Mouse (Mus musculus): ENCODE results near the gene Psmb9. TPM values are rescaled to one million over a fixed set of nuclear protein-coding genes. Genes with fewer than 3 reads are reported as not detected.

Psmb9 gene
- polyA plus RNA-seq, 1 experiment from 2014 or later, result 4.4 TPM

- ATAC-seq (ENCODE audit: insufficient number of reproducible peaks, insufficient read depth, low FRiP score, low read depth), result no peak
- Histone ChIP-seq H3K36me3 (ENCODE audit: control insufficient read depth, insufficient read depth, low read length) (no peaks in the 10 kb centered on the region), H3K9ac (replicated peaks; ENCODE audit: low read depth, low read length) (no peak overlapping the region), H3K4me1 (ENCODE audit: control insufficient read depth, insufficient read depth, low read length) (no peaks in the 10 kb centered on the region), H3K27me3 (ENCODE audit: control insufficient read depth, insufficient read depth, low read length) (peaks cover 22% of the 10 kb centered on the region), H3K4me3 (ENCODE audit: low read depth, low read length) (no peak overlapping the region), H3K9me3 (ENCODE audit: control insufficient read depth, low read depth, low read length) (no peaks in the 10 kb centered on the region), H3K4me2 (replicated peaks; ENCODE audit: low read depth, low read length) (no peak overlapping the region), H3K27ac (ENCODE audit: low read length) (no peak overlapping the region)
- WGBS, result 70% methylated on average over 3 of the region's 3 CpGs
These were observed 23.0 kb upstream of the Psmb9 start for GRCm38 (mm10) chr17:34210599-34210998.

GRCm38 (mm10) chr17:34209680-34210079, 22.1 kb upstream of the Psmb9 start:
- no peak overlapping the region for H3K4me3 ChIP-seq (ENCODE audit: low read depth, low read length)
- no peak overlapping the region for H3K9ac ChIP-seq (replicated peaks; ENCODE audit: low read depth, low read length)
- WGBS, result 38% methylated on average over 3 of the region's 3 CpGs
- H3K4me1 ChIP-seq (ENCODE audit: control insufficient read depth, insufficient read depth, low read length), result 0 out of 2 replicates have a peak, but pooled peaks cover 7% of the 10 kb centered on the region
- ATAC-seq (ENCODE audit: insufficient number of reproducible peaks, insufficient read depth, low FRiP score, low read depth), result no peak
- H3K27me3 ChIP-seq (ENCODE audit: control insufficient read depth, insufficient read depth, low read length), result peaks cover 22% of the 10 kb centered on the region
- H3K36me3 ChIP-seq (ENCODE audit: control insufficient read depth, insufficient read depth, low read length), result no peaks in the 10 kb centered on the region
- H3K4me2 ChIP-seq (replicated peaks; ENCODE audit: low read depth, low read length), result no peak overlapping the region
- H3K27ac ChIP-seq (ENCODE audit: low read length), result no peak overlapping the region
- no peaks in the 10 kb centered on the region for H3K9me3 ChIP-seq (ENCODE audit: control insufficient read depth, low read depth, low read length)

DNA sequence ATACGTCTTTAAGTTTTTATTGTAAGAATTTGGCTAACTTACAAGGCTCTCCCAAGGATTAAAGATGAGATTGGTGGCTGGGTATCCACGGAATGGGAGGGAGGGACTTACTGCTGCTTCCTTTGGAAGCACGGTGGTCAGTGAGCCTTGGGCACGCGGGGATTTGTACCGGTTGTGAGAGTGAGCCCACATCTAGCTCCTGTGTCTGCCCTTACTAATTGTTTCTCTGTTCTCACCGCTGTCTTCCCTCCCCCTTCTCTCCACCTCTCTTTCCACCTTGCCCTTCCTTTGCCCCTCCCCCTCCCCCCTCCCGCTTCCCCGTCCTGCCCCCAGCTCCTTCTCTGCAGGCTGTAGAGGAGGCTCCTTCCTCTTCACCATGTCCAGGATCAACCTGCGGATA, 20.9 kb upstream of the Psmb9 start:
- H3K27ac ChIP-seq (ENCODE audit: low read length), result no peak overlapping the region
- WGBS, result 19% methylated on average over 10 of the region's 10 CpGs
- H3K9ac ChIP-seq (replicated peaks; ENCODE audit: low read depth, low read length), result no peak overlapping the region
- ATAC-seq (ENCODE audit: insufficient number of reproducible peaks, insufficient read depth, low FRiP score, low read depth), result no peak
- H3K4me2 ChIP-seq (replicated peaks; ENCODE audit: low read depth, low read length), result no peak overlapping the region
- no peaks in the 10 kb centered on the region for H3K9me3 ChIP-seq (ENCODE audit: control insufficient read depth, low read depth, low read length)
- H3K4me3 ChIP-seq (ENCODE audit: low read depth, low read length), result no peak overlapping the region
- peaks cover 13% of the 10 kb centered on the region for H3K27me3 ChIP-seq (ENCODE audit: control insufficient read depth, insufficient read depth, low read length)
- no peaks in the 10 kb centered on the region for H3K36me3 ChIP-seq (ENCODE audit: control insufficient read depth, insufficient read depth, low read length)
- 0 out of 2 replicates have a peak, but pooled peaks cover 7% of the 10 kb centered on the region for H3K4me1 ChIP-seq (ENCODE audit: control insufficient read depth, insufficient read depth, low read length)

DNA sequence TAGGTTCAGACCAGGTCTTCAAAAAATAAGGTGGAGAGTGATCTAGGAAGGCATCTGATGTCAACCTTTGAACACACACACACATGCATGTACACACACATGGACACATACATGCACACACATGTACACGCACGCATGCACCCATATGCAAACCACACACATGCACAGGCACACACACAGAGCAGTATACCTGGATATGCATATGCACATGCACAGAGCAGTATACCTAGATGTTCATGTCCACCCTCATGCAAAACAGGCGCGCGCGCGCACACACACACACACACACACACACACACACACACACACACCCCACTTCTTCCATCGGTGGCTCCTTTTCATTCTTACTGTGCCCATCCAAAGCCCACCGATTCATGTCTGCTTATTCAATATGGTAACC, 20.3 kb upstream of the Psmb9 start:
- no peak overlapping the region for H3K9ac ChIP-seq (replicated peaks; ENCODE audit: low read depth, low read length)
- H3K36me3 ChIP-seq (ENCODE audit: control insufficient read depth, insufficient read depth, low read length), result no peaks in the 10 kb centered on the region
- H3K4me1 ChIP-seq (ENCODE audit: control insufficient read depth, insufficient read depth, low read length), result 0 out of 2 replicates have a peak, but pooled peaks cover 7% of the 10 kb centered on the region
- no peaks in the 10 kb centered on the region for H3K9me3 ChIP-seq (ENCODE audit: control insufficient read depth, low read depth, low read length)
- H3K4me2 ChIP-seq (replicated peaks; ENCODE audit: low read depth, low read length), result no peak overlapping the region
- H3K4me3 ChIP-seq (ENCODE audit: low read depth, low read length), result no peak overlapping the region
- ATAC-seq (ENCODE audit: insufficient number of reproducible peaks, insufficient read depth, low FRiP score, low read depth), result no peak
- no peak overlapping the region for H3K27ac ChIP-seq (ENCODE audit: low read length)
- H3K27me3 ChIP-seq (ENCODE audit: control insufficient read depth, insufficient read depth, low read length), result peaks cover 10% of the 10 kb centered on the region
- WGBS, result 97% methylated on average over 9 of the region's 9 CpGs

- H3K4me1 ChIP-seq (ENCODE audit: control insufficient read depth, insufficient read depth, low read length), result 0 out of 2 replicates have a peak, but pooled peaks cover 7% of the 10 kb centered on the region
- 69% methylated on average over 3 of the region's 3 CpGs for WGBS
- H3K36me3 ChIP-seq (ENCODE audit: control insufficient read depth, insufficient read depth, low read length), result no peaks in the 10 kb centered on the region
- H3K27ac ChIP-seq (ENCODE audit: low read length), result no peak overlapping the region
- no peaks in the 10 kb centered on the region for H3K9me3 ChIP-seq (ENCODE audit: control insufficient read depth, low read depth, low read length)
- peaks cover 10% of the 10 kb centered on the region for H3K27me3 ChIP-seq (ENCODE audit: control insufficient read depth, insufficient read depth, low read length)
- H3K9ac ChIP-seq (replicated peaks; ENCODE audit: low read depth, low read length), result no peak overlapping the region
- no peak for ATAC-seq (ENCODE audit: insufficient number of reproducible peaks, insufficient read depth, low FRiP score, low read depth)
- no peak overlapping the region for H3K4me2 ChIP-seq (replicated peaks; ENCODE audit: low read depth, low read length)
- no peak overlapping the region for H3K4me3 ChIP-seq (ENCODE audit: low read depth, low read length)
These were observed 19.9 kb upstream of the Psmb9 start for GRCm38 (mm10) chr17:34207456-34207855.

DNA sequence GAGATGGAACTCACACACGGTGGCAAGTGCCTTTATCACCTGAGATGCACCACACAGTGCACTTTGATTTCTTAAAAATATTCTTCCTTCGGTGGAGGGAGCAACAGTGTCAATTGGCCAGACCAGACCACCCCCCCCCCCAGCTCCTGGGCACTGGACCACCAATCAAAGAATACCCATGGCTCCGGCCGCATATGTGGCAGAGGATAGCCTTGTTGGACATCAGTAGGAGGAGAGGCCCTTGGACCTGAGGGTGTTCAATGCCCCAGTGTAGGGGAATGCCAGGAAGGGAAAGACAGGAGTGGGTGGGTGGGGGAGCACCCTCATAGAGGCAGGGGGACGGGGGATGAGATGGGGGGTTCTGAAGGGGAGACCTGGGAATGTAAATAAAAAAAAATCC, 19.2 kb upstream of the Psmb9 start:
- 86% methylated on average over 5 of the region's 5 CpGs for WGBS
- Histone ChIP-seq H3K27me3 (ENCODE audit: control insufficient read depth, insufficient read depth, low read length) (peaks cover 6% of the 10 kb centered on the region; the same call in 1 of the 2 replicates), H3K27ac (ENCODE audit: low read length) (no peak overlapping the region), H3K36me3 (ENCODE audit: control insufficient read depth, insufficient read depth, low read length) (no peaks in the 10 kb centered on the region), H3K4me1 (ENCODE audit: control insufficient read depth, insufficient read depth, low read length) (0 out of 2 replicates have a peak, but pooled peaks cover 7% of the 10 kb centered on the region), H3K9ac (replicated peaks; ENCODE audit: low read depth, low read length) (no peak overlapping the region), H3K9me3 (ENCODE audit: control insufficient read depth, low read depth, low read length) (no peaks in the 10 kb centered on the region), H3K4me2 (replicated peaks; ENCODE audit: low read depth, low read length) (no peak overlapping the region), H3K4me3 (ENCODE audit: low read depth, low read length) (no peak overlapping the region)
- no peak for ATAC-seq (ENCODE audit: insufficient number of reproducible peaks, insufficient read depth, low FRiP score, low read depth)

DNA sequence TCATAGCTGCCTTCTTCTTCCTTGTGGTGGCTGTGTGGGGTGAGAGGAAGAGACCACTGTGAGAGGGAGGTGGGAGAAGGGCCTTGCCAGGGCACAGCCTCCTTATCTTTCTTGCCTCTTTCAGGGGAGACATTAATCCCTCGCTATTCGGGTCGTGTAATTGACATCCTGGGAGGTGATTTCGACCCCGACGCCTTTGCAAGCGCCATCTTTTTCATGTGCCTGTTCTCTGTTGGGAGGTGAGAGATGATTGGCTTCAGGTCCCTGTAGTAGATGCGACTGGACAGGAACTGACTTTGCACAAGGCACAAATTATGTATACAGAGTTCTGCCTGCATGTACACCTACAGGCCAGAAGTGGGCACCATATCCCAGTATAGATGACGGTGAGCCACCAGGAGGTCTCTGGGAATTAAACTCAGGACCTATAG, 18.2 kb upstream of the Psmb9 start:
- Histone ChIP-seq H3K27me3 (ENCODE audit: control insufficient read depth, insufficient read depth, low read length) (peaks cover 4% of the 10 kb centered on the region; the same call in 1 of the 2 replicates), H3K9ac (replicated peaks; ENCODE audit: low read depth, low read length) (no peak overlapping the region), H3K4me3 (ENCODE audit: low read depth, low read length) (no peak overlapping the region)

DNA sequence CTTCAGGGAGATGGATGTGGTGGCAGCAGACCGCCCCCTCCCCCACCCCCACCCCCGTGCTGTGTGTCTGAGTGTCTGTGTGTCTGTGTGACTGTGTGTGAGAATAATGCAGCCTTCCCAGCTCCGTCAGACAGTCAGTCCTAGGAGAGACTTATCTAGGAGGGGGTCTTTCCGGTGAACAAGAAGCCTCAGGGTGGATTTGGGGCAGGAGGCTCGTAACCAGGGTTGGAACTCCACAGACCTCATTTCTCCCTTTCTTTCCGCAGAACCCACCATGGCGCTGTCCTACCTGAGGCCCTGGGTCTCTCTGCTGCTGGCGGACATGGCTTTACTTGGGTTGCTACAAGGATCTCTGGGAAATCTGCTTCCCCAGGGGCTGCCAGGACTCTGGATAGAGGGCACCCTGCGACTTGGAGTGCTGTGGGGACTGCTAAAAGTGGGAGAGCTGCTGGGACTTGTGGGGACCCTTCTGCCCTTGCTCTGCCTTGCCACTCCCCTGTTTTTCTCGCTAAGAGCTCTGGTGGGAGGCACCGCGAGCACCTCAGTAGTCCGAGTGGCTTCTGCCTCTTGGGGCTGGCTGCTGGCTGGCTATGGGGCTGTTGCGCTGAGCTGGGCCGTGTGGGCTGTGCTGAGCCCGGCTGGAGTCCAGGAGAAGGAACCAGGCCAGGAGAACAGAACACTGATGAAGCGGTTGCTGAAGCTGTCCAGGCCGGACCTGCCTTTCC, 17.6 kb upstream of the Psmb9 start:
- Histone ChIP-seq H3K9me3 (ENCODE audit: control insufficient read depth, low read depth, low read length) (no peaks in the 10 kb centered on the region), H3K27ac (ENCODE audit: low read length) (no peak overlapping the region), H3K4me2 (replicated peaks; ENCODE audit: low read depth, low read length) (peak overlapping the region; percentile 97), H3K4me3 (ENCODE audit: low read depth, low read length) (peak overlapping the region; percentile 70), H3K36me3 (ENCODE audit: control insufficient read depth, insufficient read depth, low read length) (no peaks in the 10 kb centered on the region), H3K9ac (replicated peaks; ENCODE audit: low read depth, low read length) (peak overlapping the region; percentile 50), H3K4me1 (ENCODE audit: control insufficient read depth, insufficient read depth, low read length) (0 out of 2 replicates have a peak, but pooled peaks cover 7% of the 10 kb centered on the region), H3K27me3 (ENCODE audit: control insufficient read depth, insufficient read depth, low read length) (0 out of 2 replicates have a peak, but pooled peaks cover 3% of the 10 kb centered on the region)
- 15% methylated on average over 18 of the region's 18 CpGs for WGBS
- no peak for ATAC-seq (ENCODE audit: insufficient number of reproducible peaks, insufficient read depth, low FRiP score, low read depth)

More for the DNA sequence above, 18.2 kb upstream of the Psmb9 start:
- no peak; the same call in 1 of the 2 replicates for ATAC-seq (ENCODE audit: insufficient number of reproducible peaks, insufficient read depth, low FRiP score, low read depth)
- H3K4me2 ChIP-seq (replicated peaks; ENCODE audit: low read depth, low read length), result peak overlapping the region; percentile 97; the same call in 1 of the 2 replicates
- 0 out of 2 replicates have a peak, but pooled peaks cover 7% of the 10 kb centered on the region for H3K4me1 ChIP-seq (ENCODE audit: control insufficient read depth, insufficient read depth, low read length)
- H3K27ac ChIP-seq (ENCODE audit: low read length), result no peak overlapping the region
- 29% methylated on average over 9 of the region's 9 CpGs for WGBS
- no peaks in the 10 kb centered on the region for H3K36me3 ChIP-seq (ENCODE audit: control insufficient read depth, insufficient read depth, low read length)
- H3K9me3 ChIP-seq (ENCODE audit: control insufficient read depth, low read depth, low read length), result no peaks in the 10 kb centered on the region

Data from stomach, embryonic 14.5 days (tissue).